Mouse (Mus musculus): ENCODE measurements around the gene Marcks.
"Not testable (repeated sequence)": the region's sequence is repeated elsewhere in the genome, so short reads cannot be mapped to it uniquely, and the experiment has no call there.

The Marcks gene

DNA sequence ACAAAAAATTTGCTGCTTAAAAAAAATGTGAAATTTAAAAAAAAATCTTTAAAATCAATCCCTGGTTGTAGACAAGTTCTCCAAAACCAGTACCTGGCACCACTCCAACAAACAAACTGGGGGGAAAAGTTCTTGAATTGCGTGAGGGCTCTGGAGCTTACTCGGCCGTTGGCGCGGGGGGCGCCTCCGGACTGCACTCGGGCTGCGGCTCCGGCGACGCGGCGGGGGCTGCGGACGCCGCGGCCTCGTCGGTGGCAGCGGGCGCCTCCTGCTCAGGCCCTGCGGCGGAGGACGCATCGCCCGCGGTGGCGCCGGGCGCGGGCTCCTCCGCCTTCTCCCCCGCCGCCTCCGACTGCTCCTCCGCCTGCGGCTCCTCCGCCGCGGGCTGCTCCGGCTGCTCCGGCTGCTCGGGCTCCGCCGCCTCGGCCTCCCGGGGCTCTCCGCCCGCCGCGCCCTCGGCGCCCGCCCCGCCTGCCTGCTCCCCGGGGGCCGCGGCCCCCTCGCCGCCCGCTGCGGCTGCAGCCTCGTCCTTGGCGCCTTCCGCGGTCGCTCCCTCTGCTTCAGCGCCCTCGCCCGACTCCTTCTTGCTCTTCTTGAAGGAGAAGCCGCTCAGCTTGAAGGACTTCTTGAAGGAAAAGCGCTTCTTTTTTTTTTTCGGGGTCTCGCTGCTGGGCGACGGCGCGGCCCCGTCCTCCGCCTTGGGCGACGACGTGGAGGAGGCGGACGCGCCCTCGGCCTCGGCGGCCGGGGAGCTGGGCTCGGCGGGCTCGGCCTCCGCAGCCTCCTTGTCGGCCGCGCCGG is 2.6 kb downstream of the Marcks start:
- DNase-seq = peak; percentile 29

DNA sequence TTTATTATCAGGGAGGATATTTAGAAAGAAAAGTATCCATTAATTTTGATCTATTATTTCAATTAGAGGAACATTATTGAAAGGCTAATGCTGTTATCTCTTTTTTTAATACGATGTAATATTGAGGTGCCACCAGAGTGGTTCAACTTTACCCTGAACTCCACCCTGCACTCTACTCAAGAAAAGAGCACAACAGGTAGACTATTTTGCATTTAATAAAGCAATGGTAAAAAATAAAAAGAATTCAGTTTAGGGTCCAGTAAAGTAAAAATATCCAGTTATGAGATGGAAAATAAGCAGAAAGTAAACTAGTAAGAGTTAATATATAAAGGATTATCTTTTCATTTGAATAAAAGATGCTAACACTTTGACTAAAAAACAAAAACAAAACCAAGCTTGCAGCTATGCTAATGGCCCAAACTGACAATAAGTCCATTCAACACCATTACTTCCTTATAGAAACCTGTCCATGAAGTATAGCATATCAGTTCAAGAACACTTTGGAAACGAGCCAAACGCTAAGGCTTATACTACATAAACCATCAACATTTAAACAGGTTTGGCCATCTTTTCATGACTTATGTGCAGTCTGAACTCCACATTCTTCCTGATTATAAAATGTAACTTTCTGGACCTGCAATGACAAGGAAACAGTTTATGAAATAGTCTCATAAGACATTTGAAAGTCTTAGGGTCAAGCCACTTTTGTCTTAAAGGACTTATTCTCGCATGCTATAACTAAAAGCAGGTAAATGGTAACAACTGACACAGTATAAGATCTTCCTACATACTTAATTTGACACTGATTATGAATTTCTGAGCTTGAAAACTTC is 4.6 kb downstream of the Marcks start:
- DNase-seq = no peak

- no peak for DNase-seq
These were observed 6.0 kb downstream of the Marcks start for GRCm38 (mm10) chr10:37132671-37133070.

DNA sequence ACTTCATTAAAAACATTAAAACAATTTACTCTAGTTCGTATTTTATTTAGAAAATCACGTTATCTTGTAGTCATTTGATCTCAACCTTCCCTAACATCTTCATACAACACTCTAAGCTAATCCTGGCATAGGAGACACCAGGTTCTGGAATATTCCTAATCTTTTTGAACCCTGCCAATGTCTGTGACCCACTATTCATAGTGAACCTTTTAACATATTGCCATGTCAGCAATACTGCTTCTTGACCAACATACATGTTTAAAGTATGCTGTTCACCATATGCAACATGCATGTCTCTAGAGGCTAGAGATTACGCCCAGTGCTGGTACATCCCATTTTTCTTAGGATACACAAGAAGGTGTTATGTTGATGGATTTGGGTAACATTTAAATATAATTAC is 9.1 kb downstream of the Marcks start:
- DNase-seq = no peak

GRCm38 (mm10) chr10:37115329-37115728 is 23.4 kb downstream of the Marcks start:
- no peak for DNase-seq

- DNase-seq = no peak
These were observed 25.9 kb downstream of the Marcks start for GRCm38 (mm10) chr10:37112812-37113211.

- no peak for DNase-seq
These were observed 26.4 kb downstream of the Marcks start for GRCm38 (mm10) chr10:37112362-37112761.

DNA sequence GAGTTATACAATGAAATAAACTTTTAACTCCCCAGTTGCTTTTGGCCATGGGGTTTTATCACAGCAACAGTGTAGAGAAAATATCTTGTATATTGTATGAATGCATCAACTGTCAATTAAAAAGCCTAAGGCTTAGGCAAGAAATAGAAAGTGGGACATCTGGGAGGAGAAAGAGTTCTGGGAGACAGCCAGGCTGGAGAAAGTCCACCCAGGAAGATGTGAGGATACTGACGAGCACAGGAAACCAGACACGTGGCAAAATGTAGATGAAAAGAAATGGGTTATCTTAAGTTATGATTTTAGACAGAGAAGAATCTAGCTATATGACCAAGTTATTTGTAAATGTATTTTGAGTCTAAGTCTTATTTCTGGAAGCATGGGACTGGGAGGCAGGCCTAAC is 27.3 kb downstream of the Marcks start:
- DNase-seq = no peak

DNA sequence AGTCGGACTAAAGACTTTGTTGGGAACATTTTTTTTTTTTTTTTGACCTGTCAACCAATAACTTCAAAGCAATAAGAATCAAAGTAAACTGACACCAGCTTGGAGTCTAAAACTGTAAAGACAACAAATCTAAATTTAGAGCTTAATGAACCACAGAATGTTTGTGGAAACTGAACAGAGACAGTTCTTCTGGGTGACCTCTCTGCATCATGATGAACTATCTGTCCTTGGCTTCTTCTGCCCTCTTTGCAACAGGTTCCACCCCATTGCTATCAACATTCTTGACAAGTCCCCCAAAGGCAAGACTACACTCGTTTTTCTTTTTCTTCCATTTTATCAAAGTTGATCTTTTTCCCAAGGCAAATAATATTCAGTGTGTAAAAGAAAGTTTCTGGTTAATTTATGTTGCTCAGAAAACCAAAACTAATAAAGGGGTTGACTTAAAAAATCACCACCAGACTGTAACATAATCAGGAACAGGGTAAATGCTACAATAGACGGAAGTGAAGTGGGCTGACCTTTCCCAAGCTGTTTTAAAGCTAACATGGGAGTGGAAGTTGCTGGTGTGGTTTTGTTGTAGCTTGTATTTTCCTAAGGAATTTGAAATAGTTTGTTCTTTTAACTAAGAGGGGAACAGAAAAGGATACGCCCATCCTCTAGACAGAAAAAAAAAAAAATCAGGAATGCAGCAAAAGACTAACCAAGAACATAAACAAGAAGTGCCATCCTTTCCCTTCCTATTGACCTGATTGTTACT is 31.7 kb downstream of the Marcks start:
- DNase-seq = no peak

- no peak for DNase-seq
These were observed 32.4 kb downstream of the Marcks start for GRCm38 (mm10) chr10:37106303-37106702.

GRCm38 (mm10) chr10:37102227-37103080 is 36.3 kb downstream of the Marcks start:
- no peak for DNase-seq

GRCm38 (mm10) chr10:37101733-37102132 is 37.0 kb downstream of the Marcks start:
- DNase-seq = no peak

DNA sequence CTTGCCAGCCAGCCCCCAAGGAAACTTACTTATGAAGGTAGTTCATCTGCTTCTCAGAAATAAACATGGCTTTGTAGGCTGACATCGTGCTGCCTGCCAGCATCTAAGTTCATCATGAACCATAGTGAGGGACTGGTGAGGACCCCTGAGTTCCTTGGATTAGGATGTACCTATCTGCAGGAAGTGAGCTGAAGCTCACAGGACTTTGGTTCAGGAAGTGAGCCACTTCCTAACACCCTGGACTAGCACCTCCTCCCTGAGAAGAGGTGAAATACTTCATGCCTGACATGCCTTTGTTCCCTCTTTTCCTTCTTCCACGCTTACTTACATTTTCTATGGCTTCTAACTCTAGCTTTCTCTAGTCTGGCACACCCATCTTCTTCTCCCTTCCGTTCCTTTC is 42.2 kb downstream of the Marcks start:
- DNase-seq = no peak

DNA sequence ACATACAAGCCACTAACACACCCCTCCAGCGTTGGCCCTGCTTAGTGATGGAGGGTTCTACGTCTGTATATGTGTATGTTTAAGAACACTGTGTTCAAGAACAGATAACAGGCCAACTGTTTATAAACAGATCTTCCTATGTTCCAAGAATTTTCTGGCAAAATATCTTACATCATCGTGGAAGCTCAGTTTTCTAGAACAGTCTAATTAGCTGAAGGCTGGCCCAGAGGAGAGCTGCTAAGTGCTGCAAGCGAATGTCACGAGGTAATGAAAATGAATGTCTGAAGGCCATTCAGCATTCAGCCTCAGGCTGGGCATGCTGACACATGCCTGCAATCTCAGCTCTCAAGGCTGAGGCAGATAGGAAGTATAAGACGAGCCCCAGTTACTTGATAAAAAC is 42.9 kb downstream of the Marcks start:
- DNase-seq = no peak

DNA sequence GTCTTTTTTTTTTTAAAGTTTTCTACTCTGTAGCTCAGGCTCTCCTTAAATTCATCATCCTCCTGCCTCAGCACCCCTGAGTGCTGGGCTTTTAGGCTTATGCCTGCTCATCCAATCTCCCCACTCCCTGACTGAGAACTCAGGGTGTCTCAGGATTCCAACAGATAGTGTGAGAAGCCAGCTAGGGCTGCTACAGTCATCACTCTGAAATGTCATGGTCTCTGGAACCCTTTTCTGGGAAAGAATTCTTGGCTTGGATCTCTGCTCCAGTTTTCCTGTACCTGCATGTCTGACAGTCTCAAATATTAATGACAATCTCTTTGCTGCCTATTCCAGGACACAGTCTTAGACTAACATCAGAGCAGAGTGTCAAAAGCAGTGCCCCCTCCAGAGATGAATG is 45.4 kb downstream of the Marcks start:
- no peak for DNase-seq

DNA sequence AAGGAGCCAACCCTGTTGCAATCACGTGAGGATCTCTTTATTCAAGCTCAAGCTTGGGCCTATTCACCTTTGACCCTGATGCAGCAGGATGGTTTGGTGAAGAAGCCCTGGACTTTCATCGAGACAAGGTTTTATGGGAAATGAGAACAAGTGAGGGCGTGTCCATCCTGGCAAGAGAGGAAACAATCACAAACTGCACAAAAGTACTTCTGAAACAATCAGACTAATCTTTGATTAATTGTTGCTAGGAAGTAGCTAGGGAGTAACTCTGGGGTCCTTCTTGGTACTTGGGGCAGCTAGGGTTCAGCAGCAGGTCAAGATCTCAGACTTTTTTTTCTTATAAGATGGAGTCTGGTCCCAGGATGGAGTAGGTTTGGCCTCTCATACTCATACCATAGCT is 48.3 kb downstream of the Marcks start:
- no peak for DNase-seq

DNA sequence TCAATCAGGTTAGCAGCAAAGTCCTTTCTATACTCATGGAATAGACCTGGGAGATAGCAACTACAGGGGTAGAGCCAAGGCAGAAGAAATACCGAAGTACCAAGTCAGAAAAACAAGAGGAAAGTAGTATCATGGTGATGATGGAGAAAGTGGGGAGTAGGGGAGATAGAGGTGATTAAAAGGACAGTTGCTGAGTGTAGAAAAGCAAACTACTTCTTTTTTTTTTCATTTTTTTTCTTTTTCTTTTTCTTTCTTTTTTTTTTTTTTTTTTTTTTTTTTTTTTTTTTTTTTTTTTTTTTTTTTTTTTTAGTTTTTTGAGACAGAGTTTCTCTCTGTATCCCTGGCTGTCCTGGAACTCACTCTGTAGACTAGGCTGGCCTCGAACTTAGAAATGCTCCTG is 54.6 kb downstream of the Marcks start:
- DNase-seq = not testable (repeated sequence)
